Mouse (Mus musculus): ENCODE results near the gene Rrp7a.

Gene Rrp7a

GRCm38 (mm10) chr15:83122566-83123145 lies at the start of gene Rrp7a:
TSS of gene Rrp7a (minus strand) at chr15:83122801.
- peak; percentile 96 for DNase-seq

GRCm38 (mm10) chr15:83171712-83172481 lies 49.3 kb upstream of the Rrp7a start:
- DNase-seq = peak; percentile 98

GRCm38 (mm10) chr15:83170956-83171659 lies 48.5 kb upstream of the Rrp7a start:
- DNase-seq = no peak

GRCm38 (mm10) chr15:83169772-83170722 lies 47.4 kb upstream of the Rrp7a start:
- DNase-seq = peak; percentile 43

GRCm38 (mm10) chr15:83168875-83169771 lies 46.5 kb upstream of the Rrp7a start:
- peak; percentile 51 for DNase-seq

GRCm38 (mm10) chr15:83168311-83168710 lies 45.7 kb upstream of the Rrp7a start:
- no peak for DNase-seq

GRCm38 (mm10) chr15:83167550-83168065 lies 45.0 kb upstream of the Rrp7a start:
- DNase-seq = no peak

GRCm38 (mm10) chr15:83167126-83167525 lies 44.5 kb upstream of the Rrp7a start:
- DNase-seq = no peak

GRCm38 (mm10) chr15:83166642-83167041 lies 44.0 kb upstream of the Rrp7a start:
- no peak for DNase-seq

- DNase-seq = no peak
Observed at GRCm38 (mm10) chr15:83165526-83166315, 43.1 kb upstream of the Rrp7a start.

- DNase-seq = peak; percentile 46
Observed at GRCm38 (mm10) chr15:83164971-83165471, 42.4 kb upstream of the Rrp7a start.

GRCm38 (mm10) chr15:83162818-83163485 lies 40.4 kb upstream of the Rrp7a start:
- DNase-seq = no peak

- no peak for DNase-seq
Observed at GRCm38 (mm10) chr15:83162001-83162400, 39.4 kb upstream of the Rrp7a start.

GRCm38 (mm10) chr15:83161062-83161748 lies 38.6 kb upstream of the Rrp7a start:
- no peak for DNase-seq

GRCm38 (mm10) chr15:83160561-83160960 lies 38.0 kb upstream of the Rrp7a start:
- no peak for DNase-seq

- no peak for DNase-seq
Observed at GRCm38 (mm10) chr15:83159823-83160222, 37.2 kb upstream of the Rrp7a start.

- DNase-seq = no peak
Observed at GRCm38 (mm10) chr15:83158587-83159160, 36.1 kb upstream of the Rrp7a start.

- DNase-seq = no peak
Observed at GRCm38 (mm10) chr15:83157667-83158064, 35.1 kb upstream of the Rrp7a start.
